Mouse (Mus musculus) neural tube, postnatal 0 days (tissue): ENCODE data around the gene Mid1. TPM values are rescaled to one million over a fixed set of nuclear protein-coding genes. Genes with fewer than 3 reads are reported as not detected.

Experiments
- polyA plus RNA-seq: library from polyadenylated mRNA; unstranded; fragments of >200 nt; fragmentation: Nextera tagmentation; extraction: Ambion mirVana; gene quantifications from 2 replicates; pipeline ENCODE4 v1.2.1, GENCODE M21; 2015

Gene Mid1
- 1.5 and 3.0 TPM in 2 replicates for polyA plus RNA-seq

GRCm38 (mm10) chrX:169685131-169685530 is at the start of gene Mid1:
Gene Mid1, plus strand, starts transcription at chrX:169685199.

GRCm38 (mm10) chrX:169779535-169779934 is 94.5 kb downstream of the Mid1 start, which contains the start of gene 4933400A11Rik:
Gene 4933400A11Rik, minus strand, starts transcription at chrX:169779635.

GRCm38 (mm10) chrX:170009016-170009750 is 324.2 kb downstream of the Mid1 start, which contains the start of gene Gm21887:
Gene Gm21887, plus strand, starts transcription at chrX:170009659.

Other genes starting within 250 kb of the Mid1 start
- not detected in 2 replicates for gene 4933400A11Rik, start 94.4 kb downstream of the Mid1 start, polyA plus RNA-seq